Comparison of ENCODE assay signal across 20 mouse cellular contexts in genomic region chrX:53046911-53047310, GRCm38 (mm10). TPM values are rescaled to one million over a fixed set of nuclear protein-coding genes. Genes with fewer than 3 reads are reported as not detected.
DNase-seq lines count a peak whose midpoint lies in the region; ATAC-seq and TF ChIP-seq lines count a peak whose summit lies in the region.
"Had no signal": no experiment of that assay in that cellular context is flagged by ENCODE, and none has a peak within 500 bp of the region (broad histone marks: within the 10 kb centered on the region; RNA-seq: fewer than 3 reads in every experiment).

No protein-coding gene starts in this region.

- H3K4me2 ChIP-seq in heart, embryonic 12.5 days: no peak overlapping the region
- no peak overlapping the region for H3K4me2 ChIP-seq in heart, postnatal 0 days (ENCODE audit: low read depth, low read length)
- H3K4me2 ChIP-seq in lung, embryonic 15.5 days: no peak overlapping the region
- H3K4me2 ChIP-seq: embryonic facial prominence, embryonic 15.5 days; hindbrain, embryonic 14.5 days had no signal

- no peak for ATAC-seq in heart, embryonic 12.5 days (ENCODE audit: insufficient number of reproducible peaks, low FRiP score)
- ATAC-seq in heart, postnatal 0 days (ENCODE audit: insufficient read depth, low read depth): no peak
- no peak; the same call in 1 of the 2 replicates for ATAC-seq in lung, embryonic 15.5 days (ENCODE audit: borderline replicate concordance, extremely low read depth, low FRiP score, low TSS enrichment)
- ATAC-seq: forebrain, embryonic 14.5 days had no signal

- no peak for TF ChIP-seq CTCF in heart, postnatal 0 days (IDR thresholded peaks at IDR 0.05; ENCODE audit: low read depth)
- TF ChIP-seq CTCF in heart, adult 2 months (IDR thresholded peaks at IDR 0.05): no peak

- intact Hi-C loops in heart, adult 2 months (cut with DNase I): no loop called here

- no peaks in the 10 kb centered on the region for H3K27me3 ChIP-seq in heart, embryonic 12.5 days (replicated peaks)
- no peaks in the 10 kb centered on the region for H3K27me3 ChIP-seq in heart, postnatal 0 days (ENCODE audit: control insufficient read depth, insufficient read depth, low read length)
- no peaks in the 10 kb centered on the region for H3K27me3 ChIP-seq in heart, adult 2 months (ENCODE audit: control insufficient read depth, insufficient read depth, low read length)
- H3K27me3 ChIP-seq in lung, embryonic 15.5 days: no peaks in the 10 kb centered on the region
- H3K27me3 ChIP-seq: embryonic facial prominence, embryonic 15.5 days had no signal

- no peak overlapping the region for H3K4me3 ChIP-seq in heart, embryonic 12.5 days
- H3K4me3 ChIP-seq in heart, postnatal 0 days (ENCODE audit: low read depth, low read length): no peak overlapping the region
- H3K4me3 ChIP-seq in heart, adult 2 months: no peak overlapping the region
- no peak overlapping the region for H3K4me3 ChIP-seq in lung, embryonic 15.5 days
- H3K4me3 ChIP-seq: embryonic facial prominence, embryonic 15.5 days; erythroblast, embryonic 14.5 days; forebrain, embryonic 10.5 days; gastrocnemius, adult 2 months; hindbrain, embryonic 10.5 days had no signal

- no peaks in the 10 kb centered on the region for H3K36me3 ChIP-seq in heart, embryonic 12.5 days
- no peaks in the 10 kb centered on the region for H3K36me3 ChIP-seq in heart, postnatal 0 days (replicated peaks; ENCODE audit: control insufficient read depth, insufficient read depth, low read length)
- no peaks in the 10 kb centered on the region for H3K36me3 ChIP-seq in heart, adult 2 months (ENCODE audit: control insufficient read depth, insufficient read depth, low read length)
- no peaks in the 10 kb centered on the region for H3K36me3 ChIP-seq in lung, embryonic 15.5 days
- H3K36me3 ChIP-seq: embryonic facial prominence, embryonic 15.5 days; forebrain, embryonic 10.5 days; hindbrain, embryonic 10.5 days had no signal

- no peak for DNase-seq in heart, adult 18-20 months
- DNase-seq in heart, postnatal 0 days (ENCODE audit: low spot score): no peak
- DNase-seq in heart, adult 2 months: no peak
- no peak for DNase-seq in lung, postnatal 10 days
- DNase-seq: adrenal gland, postnatal 10 days; cerebellum, adult 11 months; cerebellum, adult 8-10 months; cerebellum, postnatal 14 days; embryo, embryonic 11 days; gastrocnemius, adult 2 months; gastrocnemius, postnatal 25 days; heart, postnatal 10 days had no signal

- no peak for TF ChIP-seq POLR2A in heart, adult 2 months (IDR thresholded peaks at IDR 0.05; ENCODE audit: insufficient read depth, low read depth, low read length)

- H3K79me2 ChIP-seq in heart, adult 2 months (replicated peaks; ENCODE audit: control insufficient read depth, insufficient read depth, low read length): no peaks in the 10 kb centered on the region

- no peak overlapping the region for H3K9ac ChIP-seq in heart, embryonic 12.5 days
- H3K9ac ChIP-seq in heart, postnatal 0 days (replicated peaks; ENCODE audit: low read depth, low read length): no peak overlapping the region
- H3K9ac ChIP-seq in heart, adult 2 months (ENCODE audit: low read depth, low read length): no peak overlapping the region
- no peak overlapping the region for H3K9ac ChIP-seq in lung, embryonic 15.5 days
- H3K9ac ChIP-seq: embryonic facial prominence, embryonic 15.5 days; hindbrain, embryonic 14.5 days had no signal

- H3K9me3 ChIP-seq in heart, embryonic 12.5 days (replicated peaks): no peaks in the 10 kb centered on the region
- no peaks in the 10 kb centered on the region for H3K9me3 ChIP-seq in heart, postnatal 0 days (replicated peaks; ENCODE audit: control insufficient read depth, low read length)
- H3K9me3 ChIP-seq in lung, embryonic 15.5 days: no peaks in the 10 kb centered on the region
- H3K9me3 ChIP-seq: embryonic facial prominence, embryonic 15.5 days; forebrain, embryonic 10.5 days; hindbrain, embryonic 10.5 days had no signal

- peak overlapping the region; percentile 60; the same call in 1 of the 2 replicates for H3K27ac ChIP-seq in heart, embryonic 12.5 days (ENCODE audit: poor library complexity, severe bottlenecking)
- H3K27ac ChIP-seq in heart, postnatal 0 days (ENCODE audit: low read depth): 0 out of 2 replicates have a peak overlapping the region, but pooled peaks have one; percentile 54
- no peak overlapping the region for H3K27ac ChIP-seq in heart, adult 2 months
- peak overlapping the region; percentile 72 for H3K27ac ChIP-seq in lung, embryonic 15.5 days
- H3K27ac ChIP-seq: embryonic facial prominence, embryonic 15.5 days; forebrain, embryonic 10.5 days; gastrocnemius, adult 2 months; hindbrain, embryonic 10.5 days; hindbrain, embryonic 14.5 days had no signal

- WGBS in heart, embryonic 12.5 days: 12% methylated on average over 2 of the region's 2 CpGs
- 26% methylated on average over 2 of the region's 2 CpGs for WGBS in heart, postnatal 0 days
- WGBS in heart, adult 2 months: 46% methylated on average over 2 of the region's 2 CpGs
- 23% methylated on average over 2 of the region's 2 CpGs for WGBS in lung, embryonic 15.5 days

- no peak for TF ChIP-seq EP300 in heart, postnatal 0 days (IDR thresholded peaks at IDR 0.05; ENCODE audit: low read depth)
- TF ChIP-seq EP300 in heart, adult 2 months (IDR thresholded peaks at IDR 0.05; ENCODE audit: insufficient read depth, low read depth, low read length): no peak

- H3K4me1 ChIP-seq in heart, embryonic 12.5 days (replicated peaks): peaks cover 27% of the 10 kb centered on the region
- H3K4me1 ChIP-seq in heart, postnatal 0 days (ENCODE audit: control insufficient read depth, insufficient read depth): peaks cover 20% of the 10 kb centered on the region; the same call in 1 of the 2 replicates
- peaks cover 1% of the 10 kb centered on the region for H3K4me1 ChIP-seq in heart, adult 2 months (ENCODE audit: control insufficient read depth, insufficient read depth, low read length)
- peaks cover 33% of the 10 kb centered on the region for H3K4me1 ChIP-seq in lung, embryonic 15.5 days
- H3K4me1 ChIP-seq: embryonic facial prominence, embryonic 15.5 days had no signal

RNA-seq across cellular contexts. Expression of gene Hprt, which starts 59.0 kb away (rescaled TPM):
- polyA plus RNA-seq in heart, embryonic 12.5 days (2016; fragmentation: Nextera tagmentation; extraction: Ambion mirVana): 179 and 190 TPM in 2 replicates
- 10 to 100 TPM; 50.8 to 69.5 TPM for total RNA-seq in heart, adult 18-20 months (2021)
- total RNA-seq in heart, postnatal 0 days (2014; rRNA removed; ENCODE audit: low replicate concordance): 69.0 and 93.5 TPM in 2 replicates
- polyA plus RNA-seq in heart, postnatal 0 days (2015; fragmentation: Nextera tagmentation; extraction: Ambion mirVana): 209 and 218 TPM in 2 replicates
- total RNA-seq in heart, adult 2 months (2021): 10 to 100 TPM; 47.4 to 65.8 TPM
- polyA plus RNA-seq in heart, adult 2 months (2012; rRNA removed): 16.1 and 41.6 TPM in 2 replicates
- 174 and 176 TPM in 2 replicates for polyA plus RNA-seq in lung, embryonic 15.5 days (2015; fragmentation: Nextera tagmentation; extraction: Ambion mirVana)
